Mouse (Mus musculus) heart, postnatal 0 days (tissue): ENCODE data around the gene Kif13a. TPM values are rescaled to one million over a fixed set of nuclear protein-coding genes. Genes with fewer than 3 reads are reported as not detected.

Source experiments
- ATAC-seq: fragments of 200-750 bp; cut with Nextera tagmentation; 2 replicates; pipeline ENCODE4 v1.8.0; 2017; ENCODE audit warnings: low read depth, moderate number of reproducible peaks, moderate library complexity; ENCODE audit not compliant: insufficient read depth
- DNase-seq: peaks from one replicate; pipeline ENCODE4 v3.0.0-alpha.2; 2016; ENCODE audit warnings: low spot score
- H3K27ac ChIP-seq: fragments of 300-500 bp; sonication (generic); 2 replicates; pipeline ENCODE4 v1.5.1; 2014; ENCODE audit warnings: low read depth, mild to moderate bottlenecking
- H3K27me3 ChIP-seq: fragments of 300-500 bp; sonication (generic); 2 replicates; pipeline ENCODE4 v1.6.1; 2014; ENCODE audit warnings: low read length, mixed read lengths; ENCODE audit not compliant: control insufficient read depth, insufficient read depth
- H3K36me3 ChIP-seq: fragments of 300-500 bp; sonication (generic); replicated peaks from 2 replicates; pipeline ENCODE4 v1.6.1; 2014; ENCODE audit warnings: low read length, mixed read lengths; ENCODE audit not compliant: control insufficient read depth, insufficient read depth
- H3K4me1 ChIP-seq: fragments of 300-500 bp; sonication (generic); 2 replicates; pipeline ENCODE4 v1.6.1; 2014; ENCODE audit warnings: antibody characterized with exemption; ENCODE audit not compliant: control insufficient read depth, insufficient read depth
- H3K4me2 ChIP-seq: fragments of 300-500 bp; sonication (generic); 2 replicates; pipeline ENCODE4 v1.6.1; 2014; ENCODE audit warnings: low read depth, mild to moderate bottlenecking, low read length, moderate library complexity
- H3K4me3 ChIP-seq: fragments of 300-500 bp; sonication (generic); 2 replicates; pipeline ENCODE4 v1.5.1; 2014; ENCODE audit warnings: low read depth, low read length
- H3K9ac ChIP-seq: fragments of 300-500 bp; sonication (generic); replicated peaks from 2 replicates; pipeline ENCODE4 v1.6.1; 2014; ENCODE audit warnings: low read depth, low read length, mixed read lengths
- H3K9me3 ChIP-seq: fragments of 300-500 bp; sonication (generic); replicated peaks from 2 replicates; pipeline ENCODE4 v1.6.1; 2016; ENCODE audit warnings: low read length; ENCODE audit not compliant: control insufficient read depth
- CTCF ChIP-seq: IDR thresholded peaks from 2 replicates; pipeline ENCODE4 v1.5.1; 2016; ENCODE audit warnings: antibody characterized with exemption, control low read depth, low read depth
- EP300 ChIP-seq: IDR thresholded peaks from 2 replicates; pipeline ENCODE4 v1.6.1; 2016; ENCODE audit warnings: antibody characterized with exemption, low read depth
- WGBS: fragments of 180-500 bp; shearing (Covaris S2); extraction: QIAGEN DNeasy Blood & Tissue Kit; methylation state at CpG from one replicate; pipeline ENCODE4 v1.1.7; 2014; 5-methylcytosine and 5-hydroxymethylcytosine counted together
- polyA plus RNA-seq: library from polyadenylated mRNA; unstranded; fragments of >200 nt; fragmentation: Nextera tagmentation; extraction: Ambion mirVana; gene quantifications from 2 replicates; pipeline ENCODE4 v1.2.1, GENCODE M21; 2015
- total RNA-seq: library from RNA; depleted of rRNA; stranded (reverse); fragments of >200 nt; gene quantifications from 2 replicates; pipeline ENCODE4 v1.2.3, GENCODE M21; 2014; ENCODE audit warnings: low replicate concordance

The Kif13a gene
- total and polyA plus RNA-seq, 2 experiments from 2014 or later: 36.7 to 81.8 TPM

DNA sequence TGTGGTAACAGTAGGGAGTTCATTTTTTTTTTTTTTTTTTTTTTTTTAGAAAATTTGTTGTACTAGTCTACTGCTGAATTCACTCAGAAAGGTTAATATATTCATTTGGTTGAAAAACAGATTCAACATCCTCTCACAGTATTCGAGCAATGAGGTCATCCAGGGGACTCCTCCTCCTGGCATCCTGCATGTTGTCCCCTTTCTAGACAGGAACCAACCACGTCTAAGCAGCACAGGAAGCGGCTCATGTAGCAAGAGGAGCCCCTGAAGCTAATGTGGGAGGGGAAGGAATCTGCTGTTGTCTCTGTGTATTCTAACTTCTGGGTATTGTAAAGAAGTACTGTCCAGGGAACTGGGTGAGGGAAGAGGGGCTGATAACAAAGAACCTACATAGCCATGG is 18.4 kb upstream of the Kif13a start:
- ATAC-seq (no peak), DNase-seq (no peak)
- WGBS: 53% methylated on average over 3 of the region's 3 CpGs

DNA sequence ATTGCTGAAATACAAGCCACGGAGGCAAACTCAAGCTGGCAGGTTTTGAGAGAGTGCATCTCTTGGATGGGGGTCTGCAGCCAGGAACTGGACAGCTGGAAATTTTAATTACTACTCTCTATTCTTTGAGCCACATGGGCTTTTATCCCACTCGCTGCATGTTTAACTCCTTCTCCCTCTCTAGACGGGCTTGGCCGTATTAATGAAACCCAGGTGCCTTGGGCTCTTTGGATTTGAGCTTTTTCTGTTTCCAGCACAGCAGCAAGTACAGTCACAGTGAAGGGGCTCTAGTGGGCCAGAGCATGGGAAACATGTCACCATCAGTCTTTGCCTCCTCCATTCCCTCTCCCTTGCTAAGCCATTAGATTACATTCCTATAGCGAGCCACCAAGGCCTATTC is 16.4 kb upstream of the Kif13a start:
- TF ChIP-seq CTCF (no peak), EP300 (no peak)
- no peaks in the 10 kb centered on the region for H3K4me1 ChIP-seq
- no peak for DNase-seq
- H3K36me3 ChIP-seq: no peaks in the 10 kb centered on the region
- no peak overlapping the region for H3K27ac ChIP-seq
- ATAC-seq: no peak
- no peak overlapping the region for H3K4me2 ChIP-seq
- 74% methylated on average over 5 of the region's 5 CpGs for WGBS
- no peaks in the 10 kb centered on the region for H3K9me3 ChIP-seq
- H3K27me3 ChIP-seq: no peaks in the 10 kb centered on the region
- H3K9ac ChIP-seq: no peak overlapping the region
- no peak overlapping the region for H3K4me3 ChIP-seq

More for the DNA sequence above, 18.4 kb upstream of the Kif13a start:
- TF ChIP-seq EP300: no peak
- TF ChIP-seq CTCF: no peak
- no peak overlapping the region for H3K4me2 ChIP-seq
- H3K27ac ChIP-seq: no peak overlapping the region
- H3K4me3 ChIP-seq: no peak overlapping the region
- no peaks in the 10 kb centered on the region for H3K36me3 ChIP-seq
- H3K9ac ChIP-seq: no peak overlapping the region
- no peaks in the 10 kb centered on the region for H3K9me3 ChIP-seq
- no peaks in the 10 kb centered on the region for H3K4me1 ChIP-seq
- no peaks in the 10 kb centered on the region for H3K27me3 ChIP-seq

DNA sequence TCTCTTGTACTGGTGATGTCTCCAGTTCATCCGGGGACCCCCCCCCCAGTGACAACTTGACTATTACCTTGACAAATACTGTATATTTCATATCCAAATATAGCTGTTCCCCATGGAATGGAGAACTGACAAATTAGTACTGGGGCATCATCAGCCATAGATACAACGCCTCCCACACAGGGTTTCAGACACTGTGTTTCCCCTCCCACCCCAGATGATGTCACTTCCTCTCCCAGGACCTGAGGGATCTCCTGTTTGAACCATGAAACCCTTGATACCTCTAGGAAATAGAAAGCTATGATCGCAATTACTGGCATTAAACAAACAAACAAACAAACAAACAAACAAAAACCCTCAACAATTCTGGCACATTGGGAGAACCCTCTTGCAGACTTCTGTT is 15.6 kb upstream of the Kif13a start:
- WGBS: 76% methylated on average over 3 of the region's 3 CpGs
- no peak for TF ChIP-seq CTCF
- TF ChIP-seq EP300: no peak
- no peak overlapping the region for H3K4me2 ChIP-seq
- no peak overlapping the region for H3K4me3 ChIP-seq
- ATAC-seq (no peak), DNase-seq (no peak)
- H3K9me3 ChIP-seq: no peaks in the 10 kb centered on the region
- H3K4me1 ChIP-seq: no peaks in the 10 kb centered on the region
- H3K27ac ChIP-seq: no peak overlapping the region
- H3K9ac ChIP-seq: no peak overlapping the region
- no peaks in the 10 kb centered on the region for H3K27me3 ChIP-seq
- H3K36me3 ChIP-seq: no peaks in the 10 kb centered on the region

DNA sequence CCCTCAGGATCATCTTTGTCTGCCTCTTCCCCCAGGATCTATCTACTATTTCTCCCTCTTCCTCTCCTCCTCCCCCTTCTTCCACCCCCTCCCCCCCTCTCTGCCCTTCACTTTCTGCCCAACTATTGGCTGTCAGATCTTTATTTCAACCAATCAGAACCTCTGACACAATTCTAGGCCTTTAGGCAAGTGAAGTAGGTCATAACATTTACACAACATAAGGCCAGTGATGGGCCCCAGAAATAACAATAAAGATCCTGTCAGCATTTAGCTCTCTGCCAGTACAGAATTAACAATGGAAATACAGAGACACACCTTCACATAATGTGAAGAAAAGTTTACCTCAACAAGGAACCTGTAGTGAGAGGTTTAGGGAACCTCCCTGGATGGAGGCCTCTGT is 13.6 kb upstream of the Kif13a start:
- no peak for ATAC-seq

DNA sequence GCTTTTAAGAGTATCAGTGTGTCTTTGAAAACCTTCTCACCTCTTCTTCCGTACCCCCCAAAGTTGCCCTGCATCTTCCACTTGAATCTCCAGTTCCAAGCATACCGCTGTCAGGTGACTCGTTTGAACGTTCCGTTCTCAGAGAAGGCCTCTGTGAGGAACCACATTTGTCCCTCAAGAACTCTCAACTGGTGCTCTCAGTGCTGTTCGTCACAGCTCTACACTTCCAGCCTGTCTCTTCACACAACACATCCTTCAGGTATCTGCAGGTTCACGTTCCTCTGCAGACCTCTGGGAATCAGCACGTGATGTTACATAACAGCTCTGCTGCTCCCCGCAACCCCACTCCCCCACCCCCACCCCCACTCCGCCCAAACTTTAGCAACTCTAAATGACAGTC is 4.4 kb upstream of the Kif13a start:
- no peak overlapping the region for H3K27ac ChIP-seq
- no peaks in the 10 kb centered on the region for H3K27me3 ChIP-seq

More for the DNA sequence above, 13.6 kb upstream of the Kif13a start:
- no peaks in the 10 kb centered on the region for H3K27me3 ChIP-seq
- H3K4me3 ChIP-seq: no peak overlapping the region
- TF ChIP-seq EP300: no peak
- no peak for TF ChIP-seq CTCF
- H3K36me3 ChIP-seq: no peaks in the 10 kb centered on the region
- no peaks in the 10 kb centered on the region for H3K4me1 ChIP-seq
- no peak overlapping the region for H3K4me2 ChIP-seq
- DNase-seq: no peak
- no peak overlapping the region for H3K9ac ChIP-seq
- H3K9me3 ChIP-seq: no peaks in the 10 kb centered on the region
- H3K27ac ChIP-seq: no peak overlapping the region

DNA sequence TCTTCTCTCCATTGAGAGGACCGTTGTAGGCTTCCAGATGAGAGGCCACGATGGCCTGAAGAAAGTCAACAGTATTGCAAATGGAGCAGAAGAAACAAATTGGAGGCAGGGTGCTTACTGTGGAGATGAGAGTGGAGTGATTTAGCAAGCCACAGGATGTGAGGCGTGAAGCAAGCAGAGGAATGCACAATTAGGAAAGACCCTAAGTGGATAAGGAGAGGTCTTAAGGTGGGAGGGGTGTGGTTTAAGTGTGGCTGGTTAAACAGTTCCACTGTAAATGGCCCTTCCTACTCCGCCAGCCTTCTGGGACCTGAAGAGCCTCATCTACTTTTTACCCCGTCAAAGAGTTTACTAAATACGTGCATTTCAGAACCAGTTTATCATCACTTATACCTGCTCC is 3.2 kb upstream of the Kif13a start:
- ATAC-seq (no peak), DNase-seq (no peak)
- no peak overlapping the region for H3K9ac ChIP-seq
- TF ChIP-seq EP300: no peak
- TF ChIP-seq CTCF: no peak
- no peak overlapping the region for H3K4me3 ChIP-seq
- 88% methylated on average over 6 of the region's 6 CpGs for WGBS
- no peak overlapping the region for H3K27ac ChIP-seq
- H3K36me3 ChIP-seq: no peaks in the 10 kb centered on the region
- no peaks in the 10 kb centered on the region for H3K27me3 ChIP-seq
- H3K4me1 ChIP-seq: peaks cover 24% of the 10 kb centered on the region
- H3K9me3 ChIP-seq: no peaks in the 10 kb centered on the region
- no peak overlapping the region for H3K4me2 ChIP-seq

More for the DNA sequence above, 4.4 kb upstream of the Kif13a start:
- Histone ChIP-seq H3K4me3 (no peak overlapping the region), H3K4me2 (no peak overlapping the region), H3K36me3 (no peaks in the 10 kb centered on the region), H3K9ac (no peak overlapping the region), H3K4me1 (peaks cover 18% of the 10 kb centered on the region; the same call in 1 of the 2 replicates), H3K9me3 (no peaks in the 10 kb centered on the region)
- no peak for TF ChIP-seq CTCF
- no peak for TF ChIP-seq EP300
- DNase-seq (no peak), ATAC-seq (no peak)
- 55% methylated on average over 10 of the region's 10 CpGs for WGBS
